Mouse (Mus musculus) C2C12 (cell line): ENCODE measurements around the gene Gm35315.

ENCODE experiments used
- CEBPB ChIP-seq: IDR thresholded peaks from one replicate; pipeline ENCODE4 v1.6.1; 2011; ENCODE audit warnings: low read depth, mild to moderate bottlenecking, control low read depth, moderate library complexity
- CTCF ChIP-seq: IDR thresholded peaks from one replicate; pipeline ENCODE4 v1.5.1; 2011; ENCODE audit not compliant: control insufficient read depth, insufficient read depth, insufficient read length
- MAX ChIP-seq: IDR thresholded peaks from one replicate; pipeline ENCODE4 v1.6.1; 2011; ENCODE audit warnings: mild to moderate bottlenecking, control low read depth
- MYOD1 ChIP-seq: IDR thresholded peaks from one replicate; pipeline ENCODE4 v1.6.1; 2011; ENCODE audit warnings: low read depth; ENCODE audit not compliant: control insufficient read depth, insufficient read length
- MYOG ChIP-seq: IDR thresholded peaks from one replicate; pipeline ENCODE4 v1.6.1; 2011; ENCODE audit not compliant: control insufficient read depth, insufficient read length; ENCODE audit errors: extremely low read depth
- USF1 ChIP-seq: IDR thresholded peaks from one replicate; pipeline ENCODE4 v1.6.1; 2011; ENCODE audit warnings: low read depth, mild to moderate bottlenecking, control low read depth, moderate library complexity

DNA sequence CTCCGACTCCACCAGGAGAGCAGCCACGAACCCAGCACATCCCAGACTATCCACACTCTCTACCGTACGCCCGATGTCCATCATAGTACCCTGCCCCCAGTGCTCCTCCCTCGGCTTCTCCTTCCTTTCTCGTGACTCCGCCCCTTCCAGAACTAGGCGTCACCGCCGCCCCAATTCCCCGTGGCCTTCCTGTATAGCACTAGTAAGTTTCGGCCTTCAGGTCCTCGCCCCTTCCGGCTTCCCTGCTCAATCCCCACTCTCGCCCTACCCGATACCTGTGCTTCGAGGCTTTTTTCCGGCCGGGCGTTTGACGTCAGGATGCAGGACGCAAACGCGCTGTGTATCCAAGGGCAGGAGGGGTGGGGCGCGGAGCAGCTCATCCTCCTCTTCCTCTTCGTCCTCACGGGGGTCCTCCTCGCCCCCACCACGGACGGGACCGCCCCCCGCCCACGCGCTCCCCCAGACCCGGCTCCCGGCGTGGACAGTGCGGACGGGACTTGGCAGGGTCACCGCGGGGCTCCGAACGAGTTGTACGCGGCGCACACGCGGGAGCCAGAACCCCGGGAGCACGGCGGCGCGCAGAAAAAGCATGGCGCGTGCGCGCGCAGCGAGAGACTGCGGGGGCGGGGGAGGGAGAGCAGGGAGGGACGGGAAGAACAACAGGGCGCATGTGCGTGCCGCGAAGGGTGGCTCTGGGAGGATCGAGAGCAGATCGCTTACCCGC is 13.5 kb upstream of the Gm35315 start, which contains the start of gene Gtpbp6:
- TF ChIP-seq CTCF (no peak), CEBPB (no peak), MYOD1 (no peak), MAX (peak; percentile 39), USF1 (no peak), MYOG (no peak)
